Mouse (Mus musculus) adrenal gland, postnatal 10 days (tissue): ENCODE data around the gene Atf3. TPM values are rescaled to one million over a fixed set of nuclear protein-coding genes. Genes with fewer than 3 reads are reported as not detected.
A peak's percentile ranks its signal among the peaks of the same experiment; 100 is the strongest.
"Not testable (repeated sequence)": the region's sequence is repeated elsewhere in the genome, so short reads cannot be mapped to it uniquely, and the experiment has no call there.

Experiments used
- DNase-seq: peaks from one replicate; pipeline ENCODE4 v3.0.0; 2021; ENCODE audit warnings: mixed read lengths
- total RNA-seq, 2 experiments: library from RNA; stranded (reverse); gene quantifications; 2 replicates each; pipeline ENCODE4 v1.2.3; 2021

Atf3 gene
- total RNA-seq, 2 experiments from 2014 or later, result 1.2 to 5.4 TPM

DNA sequence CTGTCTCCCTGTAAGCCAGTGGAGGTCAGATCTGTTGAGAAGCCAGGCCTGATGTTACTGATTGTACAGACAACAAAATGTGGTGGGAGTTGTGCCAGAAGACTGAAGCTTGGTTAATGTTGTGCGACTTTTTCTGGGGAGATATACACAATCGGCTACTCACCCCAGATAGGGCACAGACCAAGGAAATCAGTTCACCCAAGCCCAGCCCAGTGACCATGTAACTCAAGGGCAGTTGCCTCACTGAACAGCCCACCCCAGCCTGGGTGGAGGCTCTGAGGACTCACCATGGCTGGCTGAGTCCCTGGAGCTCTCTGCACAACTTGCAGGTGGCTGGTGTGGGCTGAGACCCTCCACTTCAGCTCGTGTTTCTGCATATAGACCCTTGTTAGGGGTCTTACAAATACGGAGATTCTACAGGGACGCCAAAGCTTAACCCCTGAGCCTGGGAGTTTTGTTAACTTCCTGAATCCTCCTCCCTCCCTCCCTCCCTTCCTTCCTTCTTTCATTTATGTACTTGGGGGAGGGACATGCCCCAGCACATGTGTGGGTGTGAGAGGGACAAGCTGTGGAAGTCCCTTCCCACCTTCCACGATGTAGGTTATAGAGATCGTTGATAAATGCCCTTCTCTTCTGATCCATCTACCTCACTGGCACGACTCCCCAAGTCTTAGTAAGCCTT, 66.8 kb downstream of the Atf3 start:
- no peak for DNase-seq

DNA sequence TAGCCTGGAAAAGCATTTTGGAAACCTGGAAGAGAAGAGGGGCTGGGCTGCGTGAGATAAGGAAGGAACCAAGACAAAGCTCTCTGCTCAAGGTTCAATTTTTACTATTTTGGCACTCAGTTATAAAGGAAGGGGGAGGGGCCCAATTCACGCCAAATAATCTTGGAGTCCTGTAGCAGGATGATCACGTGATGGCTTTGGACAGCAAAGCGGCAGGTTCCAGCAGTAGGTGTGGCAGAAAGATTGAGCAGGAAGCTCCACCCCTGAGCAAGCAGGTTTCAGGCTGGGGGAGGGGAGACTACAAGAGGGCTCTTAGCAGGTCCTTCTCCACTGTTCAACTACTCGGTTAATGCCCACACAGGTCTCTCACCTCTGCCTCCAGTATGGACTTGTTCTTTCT, 68.3 kb downstream of the Atf3 start:
- not testable (repeated sequence) for DNase-seq

GRCm38 (mm10) chr1:191140983-191141382, 76.9 kb downstream of the Atf3 start:
- DNase-seq, result no peak

DNA sequence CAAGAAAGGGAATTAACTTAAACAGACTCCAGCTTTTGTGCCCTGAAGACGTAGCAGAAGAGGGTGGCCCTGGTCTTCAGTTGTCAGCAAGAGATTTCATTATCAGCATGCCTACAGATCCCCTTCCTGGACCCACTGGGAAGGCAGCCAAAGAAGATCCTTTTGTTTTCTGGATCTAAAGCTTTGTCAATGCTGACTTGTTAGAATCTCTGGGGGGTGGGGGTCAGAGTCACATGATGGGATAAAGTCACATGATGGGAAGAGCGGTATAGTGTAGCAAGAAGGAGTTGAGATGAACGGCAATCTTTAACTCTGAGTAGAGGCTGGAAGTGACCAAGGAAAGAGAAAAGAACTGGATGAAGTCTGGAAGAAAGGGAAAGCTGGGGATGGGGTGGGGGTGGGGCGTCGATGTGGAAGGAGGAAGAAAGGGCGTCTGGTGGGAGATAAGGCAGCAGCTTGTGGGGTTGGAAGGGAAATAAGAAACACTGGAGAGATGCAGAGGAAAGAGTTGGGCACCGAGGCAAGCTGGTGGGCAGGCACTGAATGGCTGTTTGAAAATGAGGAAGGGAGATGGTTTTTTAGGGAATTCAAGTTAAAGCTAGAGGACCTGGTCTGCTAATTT, 78.9 kb downstream of the Atf3 start:
- no peak for DNase-seq

DNA sequence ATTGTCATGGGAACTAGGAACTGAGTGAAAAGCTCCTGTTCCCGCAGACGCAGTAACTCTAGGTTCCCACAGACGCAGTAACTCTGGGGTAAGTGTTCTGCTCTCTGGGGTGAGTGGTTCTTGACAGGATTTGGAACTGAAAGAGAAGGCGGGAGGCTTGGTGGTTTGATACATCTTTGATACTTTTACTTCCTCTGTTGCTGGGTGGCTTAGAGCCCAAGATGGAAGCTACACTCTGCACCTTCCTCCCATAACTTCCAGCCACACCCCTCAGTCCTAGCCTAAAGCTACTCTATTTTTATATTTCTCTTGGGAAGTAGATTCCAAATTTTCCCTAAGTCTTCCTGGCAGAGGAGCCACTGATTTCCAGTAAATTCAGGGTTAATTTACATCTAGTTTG, 79.4 kb downstream of the Atf3 start:
- DNase-seq, result no peak

GRCm38 (mm10) chr1:191135406-191135805, 82.4 kb downstream of the Atf3 start:
- DNase-seq, result no peak

DNA sequence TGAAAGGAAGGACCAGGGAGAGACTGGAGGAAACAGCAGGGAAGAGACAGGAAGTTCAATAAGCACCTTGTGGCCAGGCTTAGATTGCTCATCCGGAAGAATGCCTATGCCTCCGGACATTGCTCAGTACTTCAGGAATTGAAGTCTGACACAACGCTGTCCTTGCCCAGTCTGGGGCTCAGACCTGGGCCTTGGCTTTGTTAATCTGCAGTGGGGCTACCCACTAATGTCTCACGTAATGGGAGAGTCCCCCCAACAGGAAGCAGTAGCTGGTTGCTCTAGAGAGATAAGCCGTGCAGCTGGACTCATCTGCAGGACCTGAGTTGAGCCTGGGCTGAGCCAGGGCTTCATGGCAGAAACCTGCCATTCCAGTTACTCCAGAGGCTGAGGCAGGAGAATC, 84.9 kb downstream of the Atf3 start:
- no peak for DNase-seq

DNA sequence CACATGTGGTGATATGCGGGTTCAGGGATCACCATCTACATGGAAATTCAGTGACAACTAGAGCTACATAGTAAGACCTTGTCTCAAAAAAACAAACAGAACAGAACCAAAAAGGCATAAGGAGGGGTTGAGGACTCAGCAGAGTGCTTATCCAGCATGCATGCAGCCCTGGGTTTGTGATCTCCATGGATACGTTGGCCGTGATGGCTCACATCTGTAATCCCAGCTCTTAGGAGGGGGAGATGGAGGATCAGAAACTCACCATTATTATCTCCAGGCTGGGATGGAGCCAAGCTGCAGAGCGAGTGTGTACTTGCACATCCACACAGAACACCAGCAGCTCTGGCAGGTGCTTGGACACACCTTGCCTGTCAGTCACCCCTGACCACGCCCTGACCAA, 85.6 kb downstream of the Atf3 start:
- DNase-seq, result no peak

GRCm38 (mm10) chr1:191131692-191132091, 86.1 kb downstream of the Atf3 start:
- DNase-seq, result no peak

DNA sequence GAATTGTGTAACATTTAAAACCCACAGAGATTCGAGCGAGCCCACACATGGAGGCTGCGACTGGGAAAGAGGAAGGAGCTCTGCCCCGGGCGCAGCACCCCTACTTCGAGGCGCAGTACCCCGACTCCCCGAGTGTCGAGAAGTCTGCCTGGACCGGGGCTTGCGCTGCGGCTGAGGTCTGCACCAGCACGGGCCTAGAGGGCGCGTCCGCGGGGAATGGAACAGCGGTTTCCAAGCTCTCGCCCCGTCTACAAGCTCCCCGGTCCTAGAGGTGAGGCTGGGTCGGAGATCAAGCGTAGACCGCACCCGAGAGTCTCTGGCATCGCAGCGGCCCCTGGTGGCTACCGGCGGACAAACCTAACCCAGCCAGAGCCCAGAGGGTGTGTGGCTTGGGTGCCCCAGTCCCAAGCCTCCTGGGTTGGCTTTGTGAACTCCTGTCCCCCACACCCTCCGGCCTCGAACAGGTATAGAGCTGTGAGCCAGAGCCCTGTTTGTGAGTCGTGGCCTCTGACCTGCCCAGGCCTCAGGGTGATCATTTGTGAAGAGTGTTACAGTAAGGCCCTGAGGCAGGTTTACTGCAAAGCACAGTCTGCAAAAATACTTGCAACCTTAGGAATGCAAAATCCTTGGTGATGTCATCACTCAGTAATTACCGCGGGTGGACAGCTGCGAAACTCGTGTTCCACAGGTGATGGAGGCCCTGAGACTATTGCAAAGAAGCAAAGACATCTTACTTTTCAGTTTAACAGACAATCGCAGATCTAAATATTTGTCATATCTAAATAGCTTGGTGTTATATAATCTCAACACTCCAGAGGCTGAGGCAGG, 91.8 kb downstream of the Atf3 start:
- peak; percentile 83 for DNase-seq

DNA sequence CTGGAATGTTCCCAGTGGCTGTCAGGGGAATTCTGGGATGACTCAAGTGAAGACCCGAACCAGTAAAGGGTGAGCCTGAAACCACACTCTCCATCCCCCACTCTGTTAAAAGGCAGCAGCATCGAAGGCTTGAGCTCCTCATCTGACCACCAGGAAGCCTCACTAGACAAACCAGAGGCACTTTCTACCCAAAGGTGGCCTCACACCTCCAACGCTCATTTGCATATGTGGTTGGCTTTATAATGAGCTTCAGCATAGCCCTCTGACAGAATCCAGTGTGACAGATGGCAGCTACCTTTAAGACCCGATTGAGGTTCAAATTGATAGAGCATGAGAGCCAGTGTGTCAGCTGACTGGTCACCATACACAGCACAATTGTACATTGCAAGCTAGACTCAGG, 93.6 kb downstream of the Atf3 start:
- DNase-seq, result no peak

GRCm38 (mm10) chr1:191123696-191124095, 94.1 kb downstream of the Atf3 start:
- DNase-seq, result no peak

DNA sequence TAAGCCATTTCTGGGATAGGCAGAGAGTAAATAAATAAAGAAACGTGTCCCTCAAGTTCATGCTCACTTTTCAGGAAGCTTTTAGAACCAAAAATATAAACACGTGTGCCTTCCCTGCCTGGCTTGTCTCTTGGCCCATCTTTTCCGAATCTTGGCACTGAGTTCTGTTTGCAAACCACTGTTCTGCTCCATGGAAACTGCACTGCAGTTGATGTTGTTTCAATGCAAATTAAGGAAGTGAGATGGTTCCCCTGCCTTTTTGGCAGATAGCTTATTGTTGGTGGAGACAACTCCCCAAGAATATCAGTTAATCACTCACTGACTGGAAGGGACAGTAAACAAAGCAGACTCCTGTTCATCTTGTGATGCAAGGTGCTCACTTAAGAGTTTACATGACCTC, 95.1 kb downstream of the Atf3 start:
- DNase-seq, result no peak

Other genes starting within 250 kb of the Atf3 start
- gene Vash2, start 238.7 kb downstream of the Atf3 start, total RNA-seq, result 1 to 10 TPM; 1.3 to 3.1 TPM
- 10 to 100 TPM; 18.1 to 24.0 TPM for gene Flvcr1, start 191.9 kb downstream of the Atf3 start, total RNA-seq
- not detected for gene Spata45, start 181.4 kb downstream of the Atf3 start, total RNA-seq
- 10 to 100 TPM; 20.4 to 34.7 TPM for gene Tatdn3, start 155.1 kb downstream of the Atf3 start, total RNA-seq
- 1 to 10 TPM; 3.5 to 5.1 TPM for gene Nsl1, start 155.0 kb downstream of the Atf3 start, total RNA-seq
- 1 to 10 TPM; 1.6 to 1.8 TPM for gene Batf3, start 120.2 kb downstream of the Atf3 start, total RNA-seq
- gene Fam71a, start 53.2 kb downstream of the Atf3 start, total RNA-seq, result not detected
- 10 to 100 TPM; 97.5 to 97.6 TPM for gene Nenf, start 100.2 kb upstream of the Atf3 start, total RNA-seq
- 1 to 10 TPM; 5.8 to 6.7 TPM for gene Tmem206, start 107.9 kb upstream of the Atf3 start, total RNA-seq
- 100 to 1,000 TPM; 225 TPM for gene Ppp2r5a, start 185.2 kb upstream of the Atf3 start, total RNA-seq